Mouse (Mus musculus) kidney, postnatal 0 days (tissue): ENCODE data around the gene Pip5k1a. TPM values are rescaled to one million over a fixed set of nuclear protein-coding genes. Genes with fewer than 3 reads are reported as not detected.
"Not testable (repeated sequence)": the region's sequence is repeated elsewhere in the genome, so short reads cannot be mapped to it uniquely, and the experiment has no call there.

Experiments
- ATAC-seq: fragments of 200-750 bp; cut with Nextera tagmentation; replicated peaks from 2 replicates; pipeline ENCODE4 v1.8.0; 2017; ENCODE audit warnings: low read depth, moderate number of reproducible peaks, moderate TSS enrichment, moderate library complexity; ENCODE audit not compliant: low FRiP score
- DNase-seq: peaks from one replicate; pipeline ENCODE4 v3.0.0-alpha.2; 2016; ENCODE audit warnings: low spot score
- H3K27ac ChIP-seq: fragments of 300-500 bp; sonication (generic); 2 replicates; pipeline ENCODE4 v1.5.1; 2014; ENCODE audit warnings: mild to moderate bottlenecking
- H3K27me3 ChIP-seq: fragments of 300-500 bp; sonication (generic); 2 replicates; pipeline ENCODE4 v1.6.1; 2014; ENCODE audit warnings: low read length, mixed read lengths; ENCODE audit not compliant: insufficient read depth
- H3K36me3 ChIP-seq: fragments of 300-500 bp; sonication (generic); 2 replicates; pipeline ENCODE4 v1.6.1; 2014; ENCODE audit warnings: low read length, mixed read lengths; ENCODE audit not compliant: insufficient read depth
- H3K4me1 ChIP-seq: fragments of 300-500 bp; sonication (generic); replicated peaks from 2 replicates; pipeline ENCODE4 v1.6.1; 2014; ENCODE audit warnings: antibody characterized with exemption, low read length, mixed read lengths; ENCODE audit not compliant: insufficient read depth
- H3K4me2 ChIP-seq: fragments of 300-500 bp; sonication (generic); 2 replicates; pipeline ENCODE4 v1.6.1; 2014; ENCODE audit warnings: mild to moderate bottlenecking, low read length, moderate library complexity, mixed read lengths
- H3K4me3 ChIP-seq: fragments of 300-500 bp; sonication (generic); replicated peaks from 2 replicates; pipeline ENCODE4 v1.5.1; 2014; ENCODE audit warnings: low read depth, low read length
- H3K9ac ChIP-seq: fragments of 300-500 bp; sonication (generic); 2 replicates; pipeline ENCODE4 v1.6.1; 2014; ENCODE audit warnings: low read depth, low read length
- H3K9me3 ChIP-seq: fragments of 300-500 bp; sonication (generic); replicated peaks from 2 replicates; pipeline ENCODE4 v1.6.1; 2016; ENCODE audit warnings: low read length, inconsistent platforms, mixed read lengths
- CTCF ChIP-seq: IDR thresholded peaks from 2 replicates; pipeline ENCODE4 v1.5.1; 2016; ENCODE audit warnings: antibody characterized with exemption, low read depth, mild to moderate bottlenecking, moderate library complexity
- WGBS: fragments of 180-500 bp; shearing (Covaris S2); extraction: QIAGEN DNeasy Blood & Tissue Kit; methylation state at CpG from one replicate; pipeline ENCODE4 v1.1.7; 2014; 5-methylcytosine and 5-hydroxymethylcytosine counted together
- polyA plus RNA-seq: library from polyadenylated mRNA; unstranded; fragments of >200 nt; fragmentation: Nextera tagmentation; extraction: Ambion mirVana; gene quantifications from 2 replicates; pipeline ENCODE4 v1.2.1, GENCODE M21; 2015

The Pip5k1a gene
- polyA plus RNA-seq, 1 experiment from 2014 or later: 17.8 TPM

DNA sequence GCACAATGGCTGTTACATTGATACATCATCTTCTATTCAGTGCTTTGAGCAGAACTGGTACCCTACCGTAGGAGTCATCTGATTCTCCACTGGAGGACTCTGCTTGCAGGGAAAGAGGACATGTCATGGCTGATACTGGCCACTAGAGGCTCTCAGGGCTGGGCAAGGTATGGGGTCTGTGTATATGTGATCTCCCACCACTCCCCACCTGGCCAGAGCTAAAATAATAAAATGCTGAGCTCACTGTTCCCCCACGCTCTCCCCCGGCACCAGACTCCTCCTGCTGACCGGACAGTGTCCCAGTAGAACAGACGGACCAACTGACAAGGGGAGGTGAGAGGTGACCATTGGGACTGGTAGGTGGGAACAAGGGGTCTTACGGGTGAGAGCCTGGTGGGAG lies 17.5 kb upstream of the Pip5k1a start, which contains the start of gene Tmod4:
TSS of gene Tmod4 (plus strand) at position 231 of the 400 bp plus-strand sequence.
- WGBS: 36% methylated on average over 6 of the region's 6 CpGs
- Histone ChIP-seq H3K4me3 (no peak within 1 kb of the TSS), H3K9ac (peak within 1 kb of the TSS; percentile 23; the same call in 1 of the 2 replicates), H3K36me3 (peaks cover 31% of the 10 kb centered on the region), H3K27me3 (no peaks in the 10 kb centered on the region), H3K9me3 (no peaks in the 10 kb centered on the region), H3K4me1 (peaks cover 5% of the 10 kb centered on the region; the same call in 1 of the 2 replicates), H3K4me2 (no peak within 1 kb of the TSS), H3K27ac (no peak within 1 kb of the TSS; the same call in 1 of the 2 replicates)
- peak; percentile 64 for TF ChIP-seq CTCF
- ATAC-seq: no peak; the same call in 1 of the 2 replicates
- peak; percentile 56 for DNase-seq

DNA sequence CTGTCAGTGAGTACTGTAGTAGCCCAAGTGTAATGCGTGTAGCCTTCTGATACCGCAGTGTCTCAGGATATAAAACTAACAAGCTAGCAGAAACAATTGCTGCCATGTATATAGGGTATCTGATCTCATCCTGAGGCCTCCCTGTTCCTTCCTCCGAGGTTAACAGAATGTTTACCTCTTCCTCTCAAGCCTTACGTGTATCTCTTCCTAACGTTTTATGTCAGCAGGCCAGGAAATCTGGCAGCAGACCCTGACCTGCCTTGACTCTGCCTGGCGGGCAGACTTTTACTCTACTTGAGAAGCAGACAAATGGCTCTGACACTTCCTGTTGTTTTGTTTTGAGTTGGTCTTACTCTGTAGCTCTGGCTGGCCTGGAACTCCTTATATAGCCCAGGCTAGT lies 14.8 kb upstream of the Pip5k1a start:
- Histone ChIP-seq H3K4me3 (no peak overlapping the region), H3K4me1 (0 out of 2 replicates have a peak, but pooled peaks cover 5% of the 10 kb centered on the region), H3K9ac (no peak overlapping the region), H3K27ac (peak overlapping the region; percentile 60), H3K4me2 (no peak overlapping the region), H3K9me3 (no peaks in the 10 kb centered on the region), H3K27me3 (no peaks in the 10 kb centered on the region), H3K36me3 (peaks cover 41% of the 10 kb centered on the region)
- ATAC-seq (no peak), DNase-seq (peak; percentile 37)
- 50% methylated on average over 6 of the region's 6 CpGs for WGBS
- TF ChIP-seq CTCF: no peak

DNA sequence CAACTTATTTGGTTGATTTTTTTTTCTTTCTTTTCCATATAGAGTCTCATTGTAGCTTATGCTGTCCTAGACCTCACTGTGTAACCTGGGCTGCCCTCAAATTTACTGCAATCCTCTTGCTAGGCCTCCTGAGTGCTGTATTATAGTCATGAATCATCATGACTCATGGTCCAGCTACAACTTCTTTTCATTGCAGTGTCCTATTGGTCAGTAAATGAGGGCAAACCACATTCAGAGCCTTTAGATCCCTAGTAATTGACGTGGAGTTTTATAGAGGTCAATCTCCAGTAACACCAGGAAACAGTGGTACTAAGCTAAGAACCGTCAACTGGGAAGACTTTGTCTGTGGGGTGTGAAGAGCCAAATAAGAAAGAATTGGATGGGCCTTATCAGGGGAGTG lies 11.0 kb upstream of the Pip5k1a start:
- H3K9ac ChIP-seq: no peak overlapping the region
- DNase-seq: no peak
- no peaks in the 10 kb centered on the region for H3K4me1 ChIP-seq
- no peak overlapping the region for H3K4me3 ChIP-seq
- H3K9me3 ChIP-seq: no peaks in the 10 kb centered on the region
- no peak overlapping the region for H3K4me2 ChIP-seq
- WGBS: 74% methylated on average over 2 of the region's 2 CpGs
- H3K36me3 ChIP-seq: peaks cover 55% of the 10 kb centered on the region
- no peak for ATAC-seq
- H3K27me3 ChIP-seq: no peaks in the 10 kb centered on the region
- no peak for TF ChIP-seq CTCF
- H3K27ac ChIP-seq: no peak overlapping the region

DNA sequence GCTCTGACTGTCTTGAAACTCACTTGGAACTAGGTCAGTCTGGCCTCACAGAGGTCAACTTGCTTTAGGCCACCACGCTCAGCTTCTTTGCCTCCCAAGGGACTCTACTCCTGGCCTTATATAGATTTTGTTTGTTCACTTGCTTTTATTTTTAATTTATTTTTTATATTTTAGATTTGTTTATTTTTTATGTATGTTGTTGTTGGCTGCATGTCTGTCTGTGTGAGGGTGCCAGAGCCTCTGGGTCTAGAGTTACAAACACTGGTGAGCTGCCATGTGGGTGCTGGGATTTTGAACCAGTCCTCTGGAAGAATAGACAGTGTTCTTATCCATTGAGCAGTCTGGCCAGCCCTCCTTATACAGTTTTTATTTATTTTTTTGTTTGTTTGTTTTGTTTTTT lies 6.0 kb upstream of the Pip5k1a start:
- ATAC-seq (no peak), DNase-seq (no peak)
- Histone ChIP-seq H3K9me3 (no peaks in the 10 kb centered on the region), H3K36me3 (peaks cover 18% of the 10 kb centered on the region; the same call in 1 of the 2 replicates), H3K4me3 (no peak overlapping the region), H3K27me3 (no peaks in the 10 kb centered on the region), H3K9ac (no peak overlapping the region), H3K4me2 (peak overlapping the region; percentile 49; the same call in 1 of the 2 replicates), H3K4me1 (peaks cover 7% of the 10 kb centered on the region; the same call in 1 of the 2 replicates), H3K27ac (no peak overlapping the region)
- 84% methylated on average over 1 of the region's 1 CpGs for WGBS
- TF ChIP-seq CTCF: no peak

DNA sequence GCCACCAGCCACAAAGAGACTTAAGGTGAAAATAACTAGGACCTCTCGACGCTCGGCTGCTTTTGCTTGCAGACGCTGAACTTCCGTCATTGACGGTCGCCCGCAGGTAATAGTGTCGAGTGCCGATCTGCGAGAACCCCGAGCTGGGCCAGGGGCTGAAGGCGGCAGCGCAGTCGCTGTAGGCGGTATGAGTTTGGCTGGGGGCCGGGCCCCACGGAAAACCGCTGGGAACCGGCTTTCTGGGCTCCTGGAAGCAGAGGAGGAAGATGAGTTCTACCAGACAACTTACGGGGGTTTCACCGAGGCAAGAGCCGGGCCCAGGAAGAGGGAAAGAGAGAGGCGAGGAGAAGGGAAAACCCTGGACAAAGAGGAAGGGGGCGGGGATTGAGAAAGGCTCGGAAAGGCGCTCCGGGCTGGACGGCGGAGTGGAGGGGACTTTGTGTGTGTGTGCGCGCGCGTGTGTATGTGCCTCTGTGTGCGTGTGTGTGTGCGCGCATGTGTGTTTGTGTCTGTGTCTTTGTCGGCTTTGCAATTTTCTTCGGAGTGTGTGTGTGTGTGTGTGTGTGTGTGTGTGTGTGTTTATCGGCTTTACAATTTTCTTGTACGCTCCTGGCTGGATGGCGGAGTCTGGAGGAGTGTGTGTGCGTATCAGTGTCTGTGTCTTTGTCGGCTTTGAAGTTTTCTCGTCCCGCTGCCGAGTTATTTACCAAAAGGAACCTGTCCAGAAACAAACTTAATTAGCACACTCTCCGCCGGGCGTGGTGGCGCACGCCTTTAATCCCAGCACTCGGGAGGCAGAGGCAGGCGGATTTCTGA lies 4.4 kb upstream of the Pip5k1a start, which contains the start of gene Vps72:
TSS of gene Vps72 (plus strand) at position 112 of the 816 bp plus-strand sequence.
- Histone ChIP-seq H3K36me3 (peaks cover 14% of the 10 kb centered on the region; the same call in 1 of the 2 replicates), H3K9me3 (no peaks in the 10 kb centered on the region), H3K4me1 (peaks cover 7% of the 10 kb centered on the region; the same call in 1 of the 2 replicates), H3K27me3 (no peaks in the 10 kb centered on the region), H3K9ac (peak within 1 kb of the TSS; percentile 68), H3K27ac (peak within 1 kb of the TSS; percentile 94), H3K4me2 (peak within 1 kb of the TSS; percentile 49), H3K4me3 (peak within 1 kb of the TSS; percentile 78)
- TF ChIP-seq CTCF: no peak
- under 1% methylated on average over 54 of the region's 54 CpGs for WGBS
- DNase-seq (peak; percentile 97), ATAC-seq (peak; percentile 57)

DNA sequence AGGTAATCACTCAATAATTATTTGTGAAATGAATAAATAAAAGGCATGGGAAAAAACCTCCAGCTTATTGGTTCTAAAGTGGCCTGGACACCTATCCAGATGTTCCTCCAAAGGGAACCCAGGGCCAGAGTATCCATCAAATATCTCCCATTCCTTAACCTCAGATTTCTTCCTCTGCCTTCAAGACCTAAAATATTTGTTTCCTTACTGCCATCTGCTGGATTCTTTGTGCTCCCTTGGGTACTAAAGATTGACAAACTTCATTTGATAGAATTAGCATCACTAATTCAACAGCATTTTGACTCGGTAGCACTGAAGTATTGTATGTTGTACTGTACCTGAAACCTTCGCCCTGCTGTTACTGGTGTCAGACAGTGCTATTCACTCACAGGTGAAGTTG lies 1.2 kb upstream of the Pip5k1a start:
- ATAC-seq: no peak
- peak; percentile 62 for DNase-seq
- Histone ChIP-seq H3K9ac (no peak overlapping the region), H3K4me3 (no peak overlapping the region), H3K27ac (no peak overlapping the region), H3K27me3 (no peaks in the 10 kb centered on the region), H3K9me3 (no peaks in the 10 kb centered on the region), H3K36me3 (no peaks in the 10 kb centered on the region), H3K4me1 (peaks cover 12% of the 10 kb centered on the region; the same call in 1 of the 2 replicates), H3K4me2 (no peak overlapping the region)
- TF ChIP-seq CTCF: peak; percentile 62
- 68% methylated on average over 2 of the region's 2 CpGs for WGBS

DNA sequence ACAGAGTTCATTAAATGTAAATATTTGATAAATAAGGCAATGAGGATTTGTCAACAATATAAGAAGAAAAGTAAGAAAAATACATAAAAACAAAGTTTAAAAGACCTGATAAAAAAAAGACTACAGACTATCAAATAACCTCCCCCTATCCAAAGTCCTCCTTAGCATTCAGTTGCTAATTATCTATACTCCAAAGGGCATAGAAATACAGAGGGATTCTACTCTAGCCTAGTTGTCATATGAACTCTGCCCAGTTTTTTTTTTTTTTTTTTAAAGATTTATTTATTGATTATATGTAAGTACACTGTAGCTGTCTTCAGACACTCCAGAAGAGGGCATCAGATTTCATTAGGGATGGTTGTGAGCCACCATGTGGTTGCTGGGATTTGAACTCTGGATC lies 578 bp upstream of the Pip5k1a start:
- not testable (repeated sequence) for H3K36me3 ChIP-seq, DNase-seq, H3K4me1 ChIP-seq, ATAC-seq, H3K9ac ChIP-seq, H3K27me3 ChIP-seq, H3K9me3 ChIP-seq, H3K27ac ChIP-seq
- Histone ChIP-seq H3K4me3 (peak overlapping the region; percentile 73), H3K4me2 (peak overlapping the region; percentile 63)
